Mouse (Mus musculus): ENCODE results near the gene Rnf185.

Gene Rnf185

DNA sequence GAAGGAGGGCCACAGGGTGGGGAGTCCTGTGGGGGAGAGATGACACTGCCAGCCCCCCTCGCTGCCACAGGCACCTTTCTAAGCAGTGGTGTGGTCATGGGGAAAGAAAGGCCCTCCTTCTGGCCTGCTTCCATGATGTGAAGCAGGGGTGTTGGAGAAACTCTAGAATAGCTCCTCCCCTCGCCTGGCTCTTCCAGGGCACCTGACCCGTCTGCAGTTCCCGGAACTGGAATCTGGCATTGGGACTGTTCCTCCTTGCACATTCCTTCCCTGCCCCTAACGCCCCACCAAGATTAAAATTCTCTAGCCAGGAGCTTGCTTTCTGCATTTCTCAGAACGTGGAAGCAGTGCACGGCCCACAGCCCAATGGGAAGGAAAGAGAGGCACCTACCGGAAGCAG is 59.6 kb downstream of the Rnf185 start:
- DNase-seq: no peak

DNA sequence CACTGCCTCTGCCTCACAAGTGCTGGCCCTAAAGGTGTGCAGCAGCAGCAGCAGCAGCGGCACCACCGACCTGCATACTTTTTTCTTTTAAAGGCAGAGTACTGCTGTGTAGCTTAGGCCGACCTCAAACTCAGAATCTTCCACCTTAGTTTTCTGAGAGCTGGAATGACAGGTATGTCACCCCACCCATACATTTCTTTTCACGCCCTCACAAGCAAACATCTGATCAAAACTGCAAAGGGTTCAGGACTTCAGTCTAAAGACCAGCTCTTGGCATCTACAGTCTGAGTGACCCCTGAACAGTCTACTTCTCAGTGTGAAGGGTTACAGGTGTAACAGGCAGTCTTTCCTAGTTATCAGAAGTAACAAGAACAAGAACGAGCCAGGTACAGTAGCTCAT is 61.4 kb downstream of the Rnf185 start:
- no peak for DNase-seq

DNA sequence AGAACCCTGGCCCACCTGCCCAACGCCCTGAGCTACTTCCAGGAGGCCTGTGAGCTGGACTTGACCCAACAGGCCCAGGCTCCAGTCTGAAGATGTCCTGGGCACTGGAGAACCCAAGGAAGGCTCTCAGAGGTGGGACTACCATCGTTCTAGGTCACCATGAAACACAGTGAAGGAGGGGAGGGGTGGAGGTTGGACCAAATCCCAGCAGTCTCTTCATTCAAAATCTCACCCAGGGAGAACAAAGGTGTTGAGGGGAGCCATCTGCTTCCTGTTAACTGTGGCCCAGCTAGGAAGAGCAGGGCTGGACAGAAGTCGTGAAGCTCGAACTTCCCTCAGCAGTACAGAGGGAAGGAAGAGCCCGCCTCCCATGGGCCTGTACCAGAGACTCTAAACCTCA is 62.2 kb downstream of the Rnf185 start:
- peak; percentile 21 to 36 for DNase-seq

DNA sequence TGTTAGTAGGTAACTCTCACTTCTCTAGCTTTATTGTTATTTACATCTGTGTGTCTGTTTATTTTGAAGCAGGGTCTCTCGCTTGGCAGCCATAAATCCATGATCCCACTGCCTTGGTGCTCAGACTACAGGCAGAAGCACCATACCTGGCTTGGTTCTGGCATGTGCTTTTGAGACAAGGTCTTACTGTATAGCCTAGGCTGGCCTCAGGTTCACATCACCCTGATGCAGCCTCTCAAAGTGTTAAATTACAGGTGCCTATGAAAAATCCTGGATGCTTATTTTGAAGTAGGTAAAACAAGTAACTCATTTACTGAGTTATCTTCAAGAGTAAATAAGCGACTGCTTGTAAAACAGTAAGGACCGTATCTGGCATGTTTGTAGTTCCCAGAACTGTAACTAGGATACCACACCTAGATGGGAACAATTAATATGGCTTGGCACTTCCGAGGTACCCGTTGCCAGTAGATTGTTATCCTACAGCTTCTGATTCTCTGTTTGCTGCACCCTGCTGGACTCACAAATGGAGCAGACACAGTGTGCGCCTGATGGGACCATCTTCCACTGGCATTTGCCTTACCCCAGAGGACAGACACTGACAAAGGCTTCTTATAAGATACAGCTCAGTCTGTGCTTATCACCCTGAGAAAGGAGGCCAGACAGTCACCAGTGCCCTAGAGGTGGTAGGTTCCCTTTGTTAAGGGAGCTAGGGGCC is 64.5 kb downstream of the Rnf185 start:
- no peak for DNase-seq

DNA sequence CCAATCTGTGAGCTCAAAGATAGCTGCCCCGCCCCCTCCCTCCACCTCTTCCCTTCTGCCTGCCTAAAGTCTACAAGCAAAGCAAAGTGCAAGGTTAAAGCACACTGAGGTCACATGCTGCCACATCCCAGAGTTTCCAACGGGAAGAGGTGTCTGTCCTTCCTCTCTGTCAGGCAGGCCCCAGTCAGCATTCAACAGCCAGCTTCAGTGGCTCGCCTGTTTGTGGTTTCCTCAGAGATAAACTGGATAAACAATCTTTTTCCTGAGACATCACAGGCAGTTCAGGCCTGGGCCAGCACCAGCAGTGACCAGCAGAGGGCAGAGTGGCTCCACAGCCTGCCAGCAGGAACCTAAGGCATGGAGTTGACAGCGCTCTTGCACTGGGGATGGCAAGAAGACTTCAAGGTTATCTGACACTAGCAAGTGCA is 65.2 kb downstream of the Rnf185 start:
- peak; percentile 95 for DNase-seq

DNA sequence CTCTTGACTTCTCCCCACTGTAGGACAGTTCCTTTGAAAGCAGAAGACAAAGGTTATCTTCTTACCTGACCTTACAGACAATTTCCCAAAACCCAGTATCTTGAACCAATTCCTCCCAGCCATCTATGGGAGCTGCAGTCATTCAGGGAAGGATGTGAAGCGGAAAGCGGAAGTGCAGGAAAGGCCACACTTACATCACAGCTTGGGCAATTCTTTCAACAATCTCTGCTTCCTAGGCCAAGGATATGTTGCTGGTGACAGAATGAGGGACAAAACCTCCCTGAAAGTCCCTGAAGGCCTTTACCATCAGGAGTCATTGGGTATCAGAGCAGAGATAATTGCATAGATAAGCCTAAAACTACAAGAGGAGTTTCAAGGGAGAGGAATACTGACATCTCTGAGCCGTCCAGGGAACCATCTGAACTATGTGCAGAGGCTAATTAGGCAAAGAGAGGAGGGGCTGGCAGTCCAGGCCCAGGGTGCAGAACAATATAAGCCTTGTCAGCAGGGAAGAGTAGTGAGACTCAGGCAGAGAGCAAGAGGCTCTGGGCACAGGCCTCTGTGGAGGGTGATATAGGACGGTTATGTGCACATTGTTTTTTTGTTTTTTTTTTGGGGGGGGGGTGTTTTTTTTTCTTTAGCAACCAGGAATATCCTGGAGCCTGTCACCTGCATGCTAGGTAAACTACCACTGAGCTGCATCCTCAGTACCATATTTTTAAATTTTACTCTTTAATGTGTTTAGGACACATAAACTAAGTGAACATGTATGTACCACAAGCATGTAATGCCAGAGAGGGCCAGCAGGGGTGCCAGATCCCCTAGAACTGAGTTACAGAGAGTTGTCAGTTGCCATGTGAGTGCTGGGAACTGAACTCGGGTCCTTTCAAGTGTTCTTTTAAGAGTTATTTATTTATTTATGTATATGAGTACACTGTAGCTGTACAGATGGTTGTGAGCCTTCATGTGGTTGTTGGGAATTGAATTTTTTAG is 69.3 kb downstream of the Rnf185 start:
- DNase-seq: peak in 1 of 2 experiments; percentile 44

DNA sequence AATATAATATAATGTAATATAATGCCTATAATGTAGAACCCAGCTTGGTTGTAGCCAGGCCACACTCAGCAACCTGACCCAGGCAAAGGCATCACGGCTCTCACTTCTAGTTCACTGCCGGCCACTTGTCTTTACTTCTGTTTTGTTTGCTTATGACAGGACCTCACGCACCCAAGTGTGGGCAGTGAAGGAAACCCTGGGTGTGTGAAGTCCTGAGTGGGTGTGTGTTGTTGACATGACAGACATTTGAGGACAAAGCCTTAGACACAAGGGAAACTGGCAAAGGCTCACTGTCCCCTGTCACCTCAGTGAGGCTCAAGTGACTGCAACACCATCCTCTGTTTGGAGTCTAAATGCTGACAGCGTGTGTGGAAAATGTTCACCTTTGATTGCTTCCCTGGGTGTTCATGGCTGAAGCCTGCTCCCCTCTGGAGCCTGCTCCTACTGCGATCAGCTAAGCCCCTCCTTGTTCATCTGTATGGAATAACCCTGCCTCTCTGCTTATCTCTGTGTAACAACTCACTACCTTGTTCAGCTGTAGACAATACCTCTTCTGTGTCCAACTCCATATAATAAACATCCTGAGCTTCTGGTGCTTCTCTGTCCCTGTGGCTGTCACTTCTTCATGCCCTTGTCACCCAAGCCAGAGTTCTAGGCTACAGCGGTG is 70.9 kb downstream of the Rnf185 start:
- DNase-seq: no peak

DNA sequence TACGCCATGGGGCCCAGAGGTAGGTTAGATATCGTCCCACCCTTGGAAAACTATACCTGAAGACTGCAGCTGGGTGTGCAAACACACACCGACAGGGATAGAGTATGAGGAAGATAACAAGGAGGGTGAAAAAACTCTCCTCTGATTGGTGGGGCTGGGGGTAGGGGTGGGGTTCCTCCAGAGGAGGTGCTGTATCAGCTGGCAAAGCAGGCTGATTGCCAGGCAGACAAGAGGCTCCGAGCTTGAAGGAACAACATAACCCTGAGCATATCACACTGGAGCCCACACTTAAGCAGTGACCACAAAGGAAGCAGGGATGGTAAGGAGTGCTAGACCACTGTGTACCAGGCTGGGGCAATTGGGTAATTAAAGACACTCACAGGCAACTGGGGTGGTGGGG is 72.7 kb downstream of the Rnf185 start:
- DNase-seq: no peak

DNA sequence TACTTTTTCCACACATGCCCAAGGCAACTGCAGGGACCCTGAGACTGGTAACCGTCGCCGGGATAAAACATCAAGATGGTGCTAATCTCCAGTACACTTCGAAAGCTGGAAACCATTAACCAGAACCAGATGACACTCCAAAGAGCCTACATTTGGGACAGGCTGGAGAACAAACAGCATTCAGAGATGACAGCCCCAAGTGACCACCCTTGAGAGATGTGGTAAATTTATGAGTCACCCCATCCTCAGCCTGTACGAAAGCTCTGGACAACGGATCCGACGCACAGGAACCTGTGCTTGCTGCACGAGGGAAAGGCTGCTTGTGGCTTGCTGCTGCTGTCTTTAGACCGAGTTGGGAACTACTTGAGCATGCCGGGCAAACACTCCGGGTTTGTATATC is 77.4 kb downstream of the Rnf185 start:
- DNase-seq: no peak

DNA sequence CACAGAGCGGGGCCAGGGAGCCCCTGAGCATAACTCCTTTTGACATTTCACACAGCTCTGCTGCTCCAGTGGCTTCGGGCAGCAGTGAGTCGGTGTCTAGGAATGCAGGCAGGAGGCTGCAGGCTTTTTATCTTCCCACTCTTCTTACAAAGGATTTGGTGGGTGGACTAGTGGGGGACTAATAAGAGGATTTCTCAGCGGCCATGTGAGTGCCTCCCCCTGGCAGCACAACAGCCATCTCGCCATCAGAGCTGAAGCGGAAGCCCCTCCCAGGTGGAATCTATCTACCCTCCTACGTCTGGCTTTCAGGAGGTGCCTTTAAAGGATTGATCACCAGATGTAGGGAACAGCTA is 77.9 kb downstream of the Rnf185 start:
- no peak for DNase-seq

DNA sequence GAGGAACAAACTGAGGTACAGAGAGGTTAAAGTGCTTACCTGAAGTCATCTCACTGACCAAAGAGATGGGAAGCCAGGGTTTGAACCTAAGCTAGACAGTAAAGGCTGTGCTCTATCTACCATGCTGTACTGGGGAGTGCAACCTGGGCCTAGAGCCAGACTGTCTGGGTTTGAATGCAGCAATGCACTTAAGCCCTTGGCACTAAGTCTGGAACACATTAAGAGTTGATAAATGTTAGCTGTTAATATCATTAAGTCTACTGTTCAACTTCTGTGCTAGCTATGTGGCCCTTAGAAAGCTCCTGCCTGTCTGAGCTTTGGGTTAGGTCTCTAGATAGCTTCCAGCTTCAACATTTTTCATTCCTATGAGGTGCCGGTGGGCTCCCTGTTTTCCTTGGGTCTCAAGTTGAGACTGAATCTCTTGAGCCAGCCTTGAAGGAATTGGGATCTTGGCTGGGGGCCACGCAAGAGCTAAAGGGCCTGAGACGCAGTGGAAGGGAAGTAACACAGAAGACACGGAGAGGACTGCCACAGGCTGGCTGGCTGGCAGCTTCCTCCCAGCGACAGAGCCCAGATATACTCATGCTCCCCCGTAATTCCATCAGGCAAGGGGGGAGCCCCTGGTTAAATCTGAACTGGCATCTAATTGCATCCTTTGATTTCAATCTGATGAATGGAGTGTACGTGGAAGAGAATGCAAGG is 78.4 kb downstream of the Rnf185 start:
- DNase-seq: peak; percentile 31 to 49

DNA sequence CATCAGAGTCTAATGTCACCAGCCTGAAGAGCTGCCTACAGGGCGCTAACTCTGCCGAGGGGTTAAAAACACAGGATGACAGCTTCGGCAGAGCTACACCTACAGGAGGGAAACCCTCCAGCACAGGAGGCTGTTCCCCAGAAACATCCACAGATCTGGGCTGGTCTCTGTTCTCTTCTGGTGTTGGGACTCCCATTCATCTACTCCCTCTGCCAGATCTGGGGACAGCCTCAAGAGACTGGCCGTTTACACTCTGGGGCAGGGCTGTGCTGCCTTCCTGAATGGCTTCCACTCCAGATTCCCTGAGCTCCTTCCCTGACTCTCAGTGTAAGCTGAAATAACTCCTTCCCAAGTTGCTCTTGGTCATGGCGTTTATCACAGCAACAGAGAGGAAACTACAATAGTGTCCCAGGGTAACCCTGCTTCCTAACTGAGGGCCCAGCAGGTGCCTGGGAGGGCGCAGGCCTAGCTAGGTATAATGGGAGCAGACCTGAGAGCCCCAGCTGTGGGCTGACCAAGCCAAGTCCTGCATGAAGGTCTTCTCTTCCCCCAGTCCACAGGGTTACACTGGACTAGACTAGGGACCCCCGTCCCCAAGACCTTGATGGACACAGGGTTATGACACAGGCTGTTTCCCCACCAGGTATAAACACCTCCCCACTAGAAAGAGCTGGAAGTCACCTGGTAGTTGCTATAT is 80.4 kb downstream of the Rnf185 start:
- peak; percentile 18 to 28 for DNase-seq

DNA sequence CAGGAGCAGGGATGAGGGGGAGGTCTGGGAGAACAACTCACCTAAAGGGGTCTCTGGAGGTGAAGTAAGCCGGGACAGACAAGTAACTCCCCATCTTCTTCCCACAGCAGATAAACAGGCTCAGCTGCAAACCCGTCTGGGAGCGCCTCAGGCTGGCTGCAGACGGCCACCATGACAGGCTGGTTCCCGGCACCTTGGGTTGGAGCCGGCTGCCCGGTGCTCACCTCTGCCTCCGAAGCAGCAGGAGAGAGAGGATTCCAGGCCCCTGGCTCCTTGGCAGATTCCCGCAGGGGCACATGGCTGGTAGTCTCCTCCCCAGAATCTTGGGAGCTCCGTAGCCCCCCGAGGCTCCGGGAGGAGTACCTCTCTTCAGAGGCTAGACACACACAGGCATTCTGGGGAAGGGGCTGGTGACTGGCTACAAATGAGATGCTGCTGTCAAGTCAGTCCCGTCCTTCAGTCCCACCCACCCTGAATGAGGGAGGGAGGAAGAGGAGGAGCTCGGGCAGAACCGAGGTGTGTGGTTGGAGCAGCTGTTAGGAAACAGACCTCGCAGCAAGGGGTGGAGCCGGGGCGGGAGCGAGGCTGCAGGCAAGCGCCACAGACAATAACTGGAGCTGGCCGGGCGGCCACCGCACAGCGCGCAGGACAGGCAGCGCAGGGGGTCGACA is 81.1 kb downstream of the Rnf185 start:
- peak; percentile 87 to 88 for DNase-seq

DNA sequence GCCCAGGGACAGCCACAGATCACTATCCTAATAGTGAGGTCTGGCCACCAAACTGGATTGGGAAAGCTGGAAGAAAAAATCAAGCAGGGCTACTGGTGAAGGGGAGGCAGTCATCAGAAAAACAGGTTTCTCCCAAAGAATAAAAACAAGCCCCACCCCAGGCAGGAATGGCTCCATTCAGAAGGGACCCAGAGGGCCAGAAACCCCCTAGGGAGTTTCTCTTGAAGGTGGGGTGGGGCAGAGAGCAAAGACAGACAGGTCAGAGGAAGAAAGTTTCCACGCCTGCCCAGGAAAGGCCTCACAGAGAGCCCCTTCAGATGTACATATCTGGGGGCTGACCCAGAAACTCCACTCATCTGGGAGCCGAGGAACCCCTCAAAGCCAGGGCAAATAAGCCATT is 82.0 kb downstream of the Rnf185 start:
- DNase-seq: no peak

DNA sequence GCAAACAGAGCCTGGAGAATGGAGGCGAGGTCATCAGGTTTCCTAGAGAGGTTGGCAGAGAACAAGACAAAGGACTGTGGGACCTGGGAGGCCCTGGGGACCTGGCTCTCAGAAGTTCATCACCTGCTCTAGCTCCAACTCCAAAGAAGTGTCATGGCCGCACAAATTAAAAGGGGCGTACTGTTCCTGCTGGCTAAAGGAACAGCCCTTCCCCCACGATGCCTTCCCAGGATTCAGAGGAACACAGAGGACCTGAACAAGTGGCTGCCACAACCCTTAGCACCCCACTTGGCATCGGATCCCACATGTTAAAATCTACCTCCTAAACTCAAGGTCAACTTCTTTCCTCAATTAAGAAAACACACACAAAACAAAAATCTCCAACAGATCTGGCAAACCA is 82.7 kb downstream of the Rnf185 start:
- no peak for DNase-seq

DNA sequence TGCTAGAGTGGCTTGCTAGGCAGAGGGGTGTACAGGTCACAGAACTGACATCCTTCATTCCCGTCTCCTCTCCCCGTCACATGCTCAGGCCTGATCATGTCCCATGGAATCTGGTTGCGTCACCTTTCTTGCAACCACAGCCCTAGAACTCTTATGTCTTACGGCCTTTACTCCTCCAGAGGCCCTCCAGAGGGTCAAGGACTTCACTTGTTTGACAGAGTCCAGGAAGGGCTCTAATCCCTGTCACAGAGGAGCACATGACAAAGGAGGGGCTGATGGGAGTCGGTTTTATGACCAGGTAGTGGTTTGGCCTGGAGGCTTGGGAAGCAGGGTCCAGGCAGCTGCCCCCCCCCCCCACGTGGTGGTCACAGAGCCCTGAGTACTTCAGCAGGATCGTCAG is 83.2 kb downstream of the Rnf185 start:
- DNase-seq: no peak

DNA sequence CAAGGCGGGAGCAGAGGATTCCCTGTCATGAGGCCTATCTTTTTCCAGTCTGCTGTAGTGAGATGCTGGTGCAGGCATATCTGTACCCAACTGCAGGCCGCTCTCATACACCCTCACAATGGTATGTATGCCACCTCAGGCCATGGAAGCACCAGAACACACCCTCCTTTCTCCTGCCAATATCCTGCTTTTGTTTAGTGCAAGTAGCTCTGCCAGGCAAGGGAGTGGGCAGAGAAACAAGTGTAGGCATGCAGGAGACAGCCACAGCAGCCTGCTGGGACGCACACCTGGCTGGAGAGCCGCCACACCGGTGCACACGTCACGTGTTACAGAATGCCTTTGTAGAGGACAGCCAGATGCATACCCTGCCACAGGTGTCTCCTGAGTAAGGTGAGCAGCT is 85.8 kb downstream of the Rnf185 start:
- no peak for DNase-seq

All from cerebellum, postnatal 14 days (tissue).